Mouse (Mus musculus) mature B cell (primary cell): ENCODE results near the gene Gm8947.

Source experiments
- in situ Hi-C: fragments of 300-500 bp; cut with MboI; formaldehyde crosslinking; loops from 2 replicates; pipeline ENCODE4 v1.14.3; 2019

Gm8947 gene

DNA sequence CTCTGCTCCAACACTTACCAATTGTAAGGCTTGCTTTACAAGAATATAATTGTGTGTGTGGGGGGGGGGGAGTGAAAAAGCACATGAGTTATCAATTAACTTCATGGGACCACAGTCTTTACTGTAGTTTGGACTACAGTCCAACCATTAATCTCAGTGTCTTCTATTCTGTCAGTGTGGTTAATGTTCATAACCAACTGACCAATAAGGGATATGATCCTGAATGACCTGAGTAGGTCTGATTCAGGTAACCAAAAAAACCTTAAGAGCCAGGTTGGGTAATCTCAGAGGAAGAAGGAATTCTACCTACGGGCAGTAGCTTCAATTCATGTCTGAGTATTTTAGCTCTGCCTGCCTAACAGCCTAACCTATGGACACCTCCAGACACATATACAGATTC is 32.4 kb downstream of the Gm8947 start:
- in situ Hi-C loops, result no loop called here

DNA sequence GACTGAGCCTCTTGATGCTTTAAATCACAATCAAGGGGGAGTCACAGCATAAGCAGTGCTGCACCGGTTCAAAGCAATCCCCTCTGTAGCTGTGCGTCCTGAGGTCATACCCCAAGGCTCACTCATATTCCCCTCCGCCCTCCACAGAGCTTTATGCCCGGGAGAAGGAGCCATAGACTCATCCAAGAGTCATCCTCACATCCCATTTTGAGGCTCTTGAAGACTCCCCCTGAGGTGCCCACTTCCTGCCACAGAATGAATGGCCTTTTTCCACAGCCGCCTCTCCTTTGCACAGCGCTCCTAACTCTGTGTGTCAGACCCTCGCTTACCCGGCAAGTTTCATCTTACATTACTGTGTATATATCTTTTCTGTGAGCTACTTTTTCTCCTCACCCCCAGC is 35.3 kb downstream of the Gm8947 start:
- in situ Hi-C loops, result no loop called here

DNA sequence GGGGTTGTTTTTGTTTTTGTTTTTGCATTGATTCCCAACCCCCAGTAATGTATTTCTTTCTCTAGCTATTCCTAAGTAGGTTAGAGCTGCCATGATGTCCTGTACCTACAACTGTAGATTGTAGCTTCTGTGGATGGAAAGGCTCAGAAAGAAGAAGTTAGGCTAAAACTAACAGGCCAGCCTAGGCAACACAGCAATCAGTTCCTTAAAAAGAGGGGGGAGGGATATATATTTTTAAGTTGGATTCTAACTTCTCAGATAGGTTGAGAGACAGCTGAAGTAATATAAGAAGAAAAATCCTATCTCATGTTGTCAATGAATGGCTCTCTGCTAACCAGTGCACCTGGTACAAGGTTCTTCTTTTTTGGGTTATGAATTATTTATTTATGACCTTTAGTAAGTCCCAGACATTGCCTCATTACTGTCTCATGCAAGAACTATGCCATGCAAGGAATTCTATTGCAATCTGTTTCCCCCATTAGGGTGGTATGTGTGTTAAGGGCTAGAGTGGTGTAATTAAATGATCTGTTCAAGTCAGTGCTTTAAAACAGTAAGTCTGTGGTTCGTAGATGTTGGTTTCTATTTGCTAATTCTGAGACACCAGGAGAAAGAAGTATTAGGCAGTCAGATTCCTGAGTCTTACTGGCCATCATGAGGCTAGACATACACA is 36.3 kb downstream of the Gm8947 start:
- in situ Hi-C loops, result no loop called here

DNA sequence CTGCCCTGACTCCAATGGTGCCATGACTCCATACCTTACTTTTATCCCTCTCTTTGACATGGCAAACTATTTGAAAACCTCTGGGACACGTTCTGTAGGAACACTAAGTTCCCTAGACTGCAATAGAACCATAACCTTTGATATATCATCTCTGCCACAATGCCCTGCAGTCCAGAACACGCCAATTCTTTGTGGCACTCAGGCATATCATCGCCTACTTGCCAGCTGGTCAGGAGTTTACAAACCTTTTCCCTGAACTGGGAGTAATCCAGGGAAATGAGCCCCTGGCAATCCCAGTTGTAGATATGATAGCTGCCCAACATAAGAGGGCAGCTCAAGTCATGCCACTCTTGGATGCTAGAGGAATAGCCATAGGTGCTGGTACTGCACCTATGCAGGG is 40.2 kb downstream of the Gm8947 start:
- in situ Hi-C loops, result no loop called here

DNA sequence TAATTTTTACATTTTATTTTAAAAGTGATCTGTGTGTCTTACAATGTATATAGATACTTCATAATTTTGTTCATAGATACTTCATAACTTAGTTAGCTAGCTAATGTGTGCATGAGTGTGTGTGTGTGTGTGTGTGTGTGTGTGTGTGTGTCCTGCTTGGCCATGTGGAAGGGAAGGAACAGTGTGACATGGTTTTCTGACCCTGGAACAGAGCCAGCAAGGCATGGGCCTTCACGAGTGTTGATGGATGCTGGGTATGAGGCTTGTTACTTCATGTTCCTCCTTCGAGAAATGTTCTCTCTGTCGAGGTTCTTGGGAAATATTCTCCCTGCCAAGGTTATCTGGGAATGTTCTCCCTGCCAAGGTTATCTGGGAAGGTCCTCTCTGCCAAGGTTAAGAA is 41.6 kb downstream of the Gm8947 start:
- in situ Hi-C loops, result no loop called here

DNA sequence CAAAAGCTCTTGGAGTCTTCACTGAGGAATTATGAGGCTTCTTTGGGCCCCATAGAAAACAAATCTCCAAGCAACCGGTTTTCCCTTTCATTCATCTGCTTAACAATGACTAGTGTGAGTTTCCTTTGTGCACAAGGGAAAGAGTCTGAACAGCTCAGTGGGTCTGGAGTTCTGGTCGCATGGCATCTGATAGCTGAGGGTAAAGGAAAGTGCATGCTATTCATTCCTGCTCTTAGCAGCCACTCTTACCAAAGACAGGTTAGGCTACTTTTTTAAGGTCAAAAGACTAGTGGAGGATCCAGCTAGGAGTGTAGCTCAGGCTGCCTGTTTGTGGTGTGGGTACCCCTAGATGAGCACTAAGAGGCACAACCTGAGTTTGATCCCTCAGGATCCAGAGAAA is 43.4 kb downstream of the Gm8947 start:
- in situ Hi-C loops, result no loop called here

DNA sequence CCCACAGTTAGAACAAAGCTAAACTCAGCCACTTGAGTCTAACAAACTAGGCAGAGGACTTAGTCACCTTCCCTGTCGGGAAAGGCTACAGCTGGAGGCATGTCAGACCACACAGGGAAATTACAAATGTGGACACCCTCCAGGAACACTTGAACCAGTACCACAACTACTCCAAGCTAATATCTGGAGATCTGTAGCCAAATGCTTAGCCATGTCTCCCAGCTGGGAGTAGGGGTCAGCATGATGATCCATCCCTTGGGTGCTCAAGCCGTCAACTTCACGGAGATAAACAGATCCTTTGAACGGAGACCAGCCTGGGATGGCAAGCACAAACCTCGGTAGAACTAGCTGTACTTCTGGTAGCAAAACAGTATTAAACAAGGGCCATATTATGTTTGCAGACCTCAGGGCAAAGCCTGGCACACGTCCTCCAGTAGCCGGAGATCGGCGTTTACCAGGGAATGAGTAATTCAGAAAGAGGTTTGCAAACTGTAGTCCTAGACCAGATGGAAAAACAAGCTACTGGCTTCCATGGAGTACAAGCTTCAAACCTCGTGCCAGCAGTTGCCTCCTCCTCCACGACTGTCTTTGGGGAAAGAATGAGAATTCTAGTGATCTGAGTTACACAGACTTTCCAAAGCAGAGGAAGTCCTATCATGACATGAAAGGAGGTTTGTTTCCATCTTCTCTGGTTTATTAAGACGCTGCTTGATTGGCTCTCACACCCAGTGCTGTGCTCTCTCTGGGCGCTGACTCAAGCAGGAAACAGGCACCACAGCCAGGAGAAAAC is 44.2 kb downstream of the Gm8947 start:
- in situ Hi-C loops, result no loop called here

DNA sequence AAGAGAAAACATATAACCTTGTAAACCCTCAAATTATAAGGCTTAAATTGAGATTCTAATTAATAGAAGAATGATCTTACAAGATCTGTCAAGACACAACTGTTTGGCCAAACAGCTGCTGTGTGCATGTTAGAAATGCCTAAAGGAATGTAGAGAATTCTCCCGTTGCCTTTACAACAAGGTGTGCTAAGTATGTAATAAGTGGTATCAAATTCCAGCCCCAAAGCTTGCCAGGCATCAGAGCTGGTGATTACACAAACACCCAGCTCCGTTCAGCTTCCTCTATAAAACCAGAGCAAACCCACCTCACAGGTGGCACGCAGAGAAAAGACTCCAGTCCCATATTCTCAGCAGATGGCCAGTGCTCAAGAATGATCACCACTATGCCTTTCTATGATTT is 45.6 kb downstream of the Gm8947 start:
- in situ Hi-C loops, result no loop called here

DNA sequence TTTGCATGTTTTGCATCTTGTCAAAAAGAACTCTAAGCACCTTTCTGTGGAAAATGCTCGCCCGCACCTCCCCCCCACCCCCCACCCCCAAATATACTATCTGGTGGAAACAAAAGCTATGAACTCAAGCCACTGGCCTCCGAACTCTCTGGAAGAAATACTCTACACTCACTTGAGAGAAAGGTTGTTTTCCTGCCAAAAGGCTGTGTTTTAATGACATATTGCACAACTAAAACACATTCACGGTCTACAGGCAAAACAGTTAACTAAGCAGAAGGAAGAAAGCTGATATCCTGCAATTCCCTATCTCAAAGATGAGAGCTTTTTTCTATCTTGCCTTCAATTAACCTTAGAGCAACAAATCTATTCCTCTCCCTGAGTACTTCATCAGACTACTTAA is 51.2 kb downstream of the Gm8947 start:
- in situ Hi-C loops, result no loop called here
